Mouse (Mus musculus): Measurements from ENCODE around the gene Tgm6. TPM values are rescaled to one million over a fixed set of nuclear protein-coding genes. Genes with fewer than 3 reads are reported as not detected.

Tgm6 gene
- polyA plus RNA-seq, 1 experiment, result not detected

GRCm38 (mm10) chr2:130144703-130145324 lies 32.6 kb downstream of the Tgm6 start:
- H3K9me3 ChIP-seq (ENCODE audit: control insufficient read depth, low read length), result no peaks in the 10 kb centered on the region
- no peaks in the 10 kb centered on the region for H3K27me3 ChIP-seq (ENCODE audit: control insufficient read depth)
- no peak overlapping the region for H3K4me3 ChIP-seq (replicated peaks)
- no peak for TF ChIP-seq GATA1 (IDR thresholded peaks at IDR 0.05; ENCODE audit: low read length)
- TF ChIP-seq TAL1 (IDR thresholded peaks at IDR 0.05; ENCODE audit: low read length), result no peak
- H3K36me3 ChIP-seq (ENCODE audit: control insufficient read depth), result no peaks in the 10 kb centered on the region
- no peaks in the 10 kb centered on the region for H3K4me1 ChIP-seq (ENCODE audit: control insufficient read depth)

- H3K36me3 ChIP-seq (ENCODE audit: control insufficient read depth), result no peaks in the 10 kb centered on the region
- no peak for TF ChIP-seq GATA1 (IDR thresholded peaks at IDR 0.05; ENCODE audit: low read length)
- no peak for TF ChIP-seq TAL1 (IDR thresholded peaks at IDR 0.05; ENCODE audit: low read length)
- H3K9me3 ChIP-seq (ENCODE audit: control insufficient read depth, low read length), result no peaks in the 10 kb centered on the region
- H3K27me3 ChIP-seq (ENCODE audit: control insufficient read depth), result no peaks in the 10 kb centered on the region
- H3K4me3 ChIP-seq (replicated peaks), result no peak overlapping the region
- H3K4me1 ChIP-seq (ENCODE audit: control insufficient read depth), result no peaks in the 10 kb centered on the region
Observed at GRCm38 (mm10) chr2:130146089-130146668, 34.0 kb downstream of the Tgm6 start.

GRCm38 (mm10) chr2:130155171-130155570 lies 43.0 kb downstream of the Tgm6 start:
- H3K27me3 ChIP-seq (ENCODE audit: control insufficient read depth), result no peaks in the 10 kb centered on the region
- H3K4me1 ChIP-seq (ENCODE audit: control insufficient read depth), result no peaks in the 10 kb centered on the region
- H3K36me3 ChIP-seq (ENCODE audit: control insufficient read depth), result no peaks in the 10 kb centered on the region
- H3K4me3 ChIP-seq (replicated peaks), result no peak overlapping the region
- H3K9me3 ChIP-seq (ENCODE audit: control insufficient read depth, low read length), result no peaks in the 10 kb centered on the region
- TF ChIP-seq GATA1 (IDR thresholded peaks at IDR 0.05; ENCODE audit: low read length) (no peak), TAL1 (IDR thresholded peaks at IDR 0.05; ENCODE audit: low read length) (no peak)

GRCm38 (mm10) chr2:130155851-130156250 lies 43.6 kb downstream of the Tgm6 start:
- Histone ChIP-seq H3K4me3 (replicated peaks) (no peak overlapping the region), H3K27me3 (ENCODE audit: control insufficient read depth) (no peaks in the 10 kb centered on the region), H3K36me3 (ENCODE audit: control insufficient read depth) (no peaks in the 10 kb centered on the region), H3K4me1 (ENCODE audit: control insufficient read depth) (no peaks in the 10 kb centered on the region), H3K9me3 (ENCODE audit: control insufficient read depth, low read length) (no peaks in the 10 kb centered on the region)
- TF ChIP-seq TAL1 (IDR thresholded peaks at IDR 0.05; ENCODE audit: low read length) (no peak), GATA1 (IDR thresholded peaks at IDR 0.05; ENCODE audit: low read length) (no peak)

- Histone ChIP-seq H3K27me3 (ENCODE audit: control insufficient read depth) (no peaks in the 10 kb centered on the region), H3K4me3 (replicated peaks) (no peak overlapping the region), H3K4me1 (ENCODE audit: control insufficient read depth) (peaks cover 3% of the 10 kb centered on the region; the same call in 1 of the 2 replicates), H3K9me3 (ENCODE audit: control insufficient read depth, low read length) (no peaks in the 10 kb centered on the region), H3K36me3 (ENCODE audit: control insufficient read depth) (no peaks in the 10 kb centered on the region)
- TF ChIP-seq GATA1 (IDR thresholded peaks at IDR 0.05; ENCODE audit: low read length), result no peak
- no peak for TF ChIP-seq TAL1 (IDR thresholded peaks at IDR 0.05; ENCODE audit: low read length)
Observed at GRCm38 (mm10) chr2:130157231-130158087, 45.2 kb downstream of the Tgm6 start.

- Histone ChIP-seq H3K4me1 (ENCODE audit: control insufficient read depth) (peaks cover 3% of the 10 kb centered on the region; the same call in 1 of the 2 replicates), H3K27me3 (ENCODE audit: control insufficient read depth) (no peaks in the 10 kb centered on the region), H3K36me3 (ENCODE audit: control insufficient read depth) (no peaks in the 10 kb centered on the region), H3K4me3 (replicated peaks) (no peak overlapping the region), H3K9me3 (ENCODE audit: control insufficient read depth, low read length) (no peaks in the 10 kb centered on the region)
- no peak for TF ChIP-seq GATA1 (IDR thresholded peaks at IDR 0.05; ENCODE audit: low read length)
- TF ChIP-seq TAL1 (IDR thresholded peaks at IDR 0.05; ENCODE audit: low read length), result no peak
Observed at GRCm38 (mm10) chr2:130158088-130158437, 45.8 kb downstream of the Tgm6 start.

GRCm38 (mm10) chr2:130162701-130163100 lies 50.5 kb downstream of the Tgm6 start:
- Histone ChIP-seq H3K27me3 (ENCODE audit: control insufficient read depth) (no peaks in the 10 kb centered on the region), H3K4me1 (ENCODE audit: control insufficient read depth) (peaks cover 3% of the 10 kb centered on the region; the same call in 1 of the 2 replicates), H3K4me3 (replicated peaks) (no peak overlapping the region), H3K9me3 (ENCODE audit: control insufficient read depth, low read length) (no peaks in the 10 kb centered on the region), H3K36me3 (ENCODE audit: control insufficient read depth) (peaks cover 19% of the 10 kb centered on the region)
- TF ChIP-seq GATA1 (IDR thresholded peaks at IDR 0.05; ENCODE audit: low read length), result no peak
- TF ChIP-seq TAL1 (IDR thresholded peaks at IDR 0.05; ENCODE audit: low read length), result no peak

GRCm38 (mm10) chr2:130166311-130167214 lies 54.3 kb downstream of the Tgm6 start:
- Histone ChIP-seq H3K4me3 (replicated peaks) (no peak overlapping the region), H3K36me3 (ENCODE audit: control insufficient read depth) (peaks cover 56% of the 10 kb centered on the region), H3K4me1 (ENCODE audit: control insufficient read depth) (no peaks in the 10 kb centered on the region)

More at GRCm38 (mm10) chr2:130166311-130167214, 54.3 kb downstream of the Tgm6 start:
- no peaks in the 10 kb centered on the region for H3K9me3 ChIP-seq (ENCODE audit: control insufficient read depth, low read length)
- no peaks in the 10 kb centered on the region for H3K27me3 ChIP-seq (ENCODE audit: control insufficient read depth)
- TF ChIP-seq TAL1 (IDR thresholded peaks at IDR 0.05; ENCODE audit: low read length) (no peak), GATA1 (IDR thresholded peaks at IDR 0.05; ENCODE audit: low read length) (no peak)
